Mouse (Mus musculus): ENCODE measurements around the gene Rgs10.

The Rgs10 gene

DNA sequence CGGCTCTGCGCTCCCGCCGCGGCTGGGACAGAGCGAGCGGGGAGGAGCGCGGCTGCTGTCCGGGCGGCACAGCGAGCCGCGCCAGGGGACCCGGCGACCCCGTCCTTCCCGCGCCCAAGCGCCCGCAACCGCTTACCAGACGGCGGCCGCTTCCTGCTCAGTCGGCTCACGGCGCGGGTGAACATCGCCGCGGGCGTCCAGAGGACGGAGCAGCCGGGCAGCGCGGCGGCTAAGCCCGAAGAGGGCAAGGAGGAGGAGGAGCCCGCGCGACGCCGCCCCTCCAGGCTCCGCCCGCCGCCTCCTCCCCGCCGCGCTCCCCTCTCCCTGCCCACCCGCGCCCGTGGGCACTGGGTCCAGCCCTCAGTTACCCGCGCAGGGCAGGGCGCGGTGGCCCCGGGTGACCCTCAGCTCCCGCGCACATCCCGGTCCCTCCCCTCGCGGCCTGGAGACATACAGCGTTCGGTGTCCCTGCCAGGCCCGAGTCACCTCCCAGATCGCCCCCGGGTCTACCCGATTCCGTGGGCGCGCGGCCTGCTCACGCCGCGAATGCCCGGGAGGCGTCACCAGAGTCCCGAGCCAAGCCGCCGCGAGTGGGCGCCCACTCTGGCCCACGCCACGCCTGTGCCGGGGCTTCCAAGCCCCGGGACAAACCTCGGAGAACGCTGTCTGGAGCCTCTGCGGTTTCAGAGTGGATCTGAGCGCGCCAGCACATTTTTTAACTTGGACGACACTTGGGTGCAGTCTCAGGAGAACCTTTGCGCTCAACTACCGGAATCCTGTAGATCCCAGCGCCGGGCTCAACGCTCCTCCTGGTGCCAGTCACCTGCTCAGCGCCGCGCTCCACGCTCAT lies at the start of gene Rgs10:
Gene Rgs10, minus strand, starts transcription at position 829 of the 850 bp plus-strand sequence.
- peak; percentile 57 for DNase-seq (ENCODE audit: low spot score)

DNA sequence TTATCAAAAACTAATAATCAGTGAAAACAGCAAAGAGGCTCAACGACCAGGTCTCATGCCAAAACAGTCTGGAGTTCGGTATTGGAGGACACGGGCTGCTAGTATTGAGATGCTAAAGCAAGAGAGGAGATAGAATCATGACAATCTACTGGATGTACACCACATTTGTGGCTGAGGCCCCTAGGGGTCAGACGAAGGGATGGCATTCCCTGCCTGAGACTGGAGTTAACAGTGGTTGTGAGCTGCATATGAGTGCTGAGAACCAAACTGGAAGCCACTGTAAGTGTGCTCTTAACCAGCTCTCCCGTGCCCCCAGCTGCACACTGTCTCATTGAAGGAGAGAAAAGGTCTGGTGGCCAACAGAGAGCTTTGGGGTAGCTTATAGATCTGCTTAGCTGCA lies 43.8 kb upstream of the Rgs10 start:
- no peak for DNase-seq (ENCODE audit: low spot score)

- peak; percentile 98 for DNase-seq (ENCODE audit: low spot score)
Observed at GRCm38 (mm10) chr7:128461285-128462215, 43.0 kb upstream of the Rgs10 start, which contains the start of gene Tial1. Gene Tial1, minus strand, starts transcription at chr7:128461717.

DNA sequence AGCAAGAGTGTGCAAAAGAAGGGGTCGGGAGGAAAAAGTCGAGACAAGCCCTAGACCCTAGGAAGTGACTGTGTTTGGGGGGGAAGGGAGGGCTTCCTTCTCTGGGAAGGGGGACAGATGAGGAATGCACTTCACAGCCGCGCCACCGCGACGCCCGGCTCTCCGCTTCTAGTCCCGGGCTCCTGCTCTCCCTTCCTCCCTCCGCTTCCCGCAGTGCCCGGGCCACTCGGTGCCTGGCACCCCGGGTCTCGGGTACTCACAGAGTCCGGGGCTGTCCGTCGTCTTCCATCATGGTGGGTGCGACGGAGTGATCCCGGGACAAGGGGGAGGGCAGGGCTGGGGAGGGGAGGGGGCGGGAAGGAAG lies 42.3 kb upstream of the Rgs10 start:
- DNase-seq (ENCODE audit: low spot score) = no peak

DNA sequence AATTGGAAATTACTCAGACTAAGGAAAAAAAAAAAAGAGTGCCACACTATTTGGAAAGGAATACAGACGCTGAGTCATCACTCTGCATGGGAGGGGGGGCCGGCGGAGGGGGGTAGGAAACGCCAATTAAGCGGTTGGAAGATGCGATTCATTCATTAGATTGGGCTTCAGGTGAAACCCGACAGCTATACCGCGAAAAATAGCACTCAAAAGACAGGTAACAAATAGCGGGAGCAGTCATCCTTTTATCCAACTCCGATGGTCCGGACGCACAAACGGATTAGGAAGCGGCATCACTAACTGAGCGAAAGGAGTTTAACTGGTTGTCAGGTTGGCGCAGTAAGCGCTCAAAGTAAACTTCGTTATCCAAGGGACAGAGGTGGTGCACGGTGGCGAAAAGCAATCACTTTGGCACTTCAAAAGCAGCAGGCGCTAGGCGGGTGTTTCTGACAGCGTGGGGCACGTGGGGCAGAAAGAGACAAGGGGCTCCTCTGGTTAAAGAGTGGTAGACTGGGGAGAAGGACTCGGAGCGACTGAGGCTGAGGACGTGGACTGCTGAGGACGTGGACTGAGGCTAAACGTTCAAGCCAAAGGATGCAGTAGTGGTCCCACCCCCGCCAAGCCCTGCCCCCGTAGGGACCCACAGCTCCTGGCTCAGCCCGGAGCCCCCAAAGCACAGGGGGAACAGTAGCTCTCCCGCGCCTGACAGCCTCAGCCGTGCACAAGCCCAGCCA lies 41.7 kb upstream of the Rgs10 start:
- peak; percentile 66 for DNase-seq (ENCODE audit: low spot score)

DNA sequence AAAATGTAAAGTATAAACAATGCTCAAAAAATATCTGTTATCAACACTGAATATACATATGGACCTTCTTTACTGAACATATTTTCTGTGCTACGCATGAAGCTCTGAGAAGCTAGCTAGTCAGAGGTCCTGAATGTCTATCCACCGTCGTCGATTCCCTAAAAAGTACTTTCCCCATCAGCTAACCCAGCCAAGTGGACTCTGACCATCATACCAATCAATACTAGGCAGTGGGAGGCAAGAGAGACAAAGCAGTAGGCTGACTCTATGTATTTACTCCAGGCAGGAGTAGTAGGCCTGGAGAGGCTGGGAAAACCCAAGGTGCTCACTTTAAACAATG lies 41.2 kb upstream of the Rgs10 start:
- DNase-seq (ENCODE audit: low spot score) = peak; percentile 21

GRCm38 (mm10) chr7:128458011-128458410 lies 39.5 kb upstream of the Rgs10 start:
- no peak for DNase-seq (ENCODE audit: low spot score)

GRCm38 (mm10) chr7:128452731-128453130 lies 34.2 kb upstream of the Rgs10 start:
- DNase-seq (ENCODE audit: low spot score) = no peak

DNA sequence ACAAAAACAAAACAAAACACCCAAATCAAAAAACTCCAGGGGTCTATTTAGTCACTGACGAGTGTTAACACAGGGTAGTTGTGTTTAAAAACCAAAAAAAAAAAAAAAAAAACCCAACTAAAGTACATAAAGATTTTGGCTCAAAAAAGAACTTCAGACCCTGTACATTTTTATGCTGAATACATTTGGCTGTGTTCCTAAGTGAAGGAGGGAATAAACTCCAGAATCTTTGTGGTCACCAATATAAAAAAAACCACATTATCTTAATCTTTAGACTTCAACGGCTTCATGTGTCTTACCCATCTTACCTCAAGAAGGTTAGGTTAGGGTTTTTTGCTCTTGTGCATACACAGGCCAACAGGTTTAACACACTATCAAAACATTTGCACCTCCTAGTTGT lies 22.0 kb upstream of the Rgs10 start:
- DNase-seq (ENCODE audit: low spot score) = no peak

DNA sequence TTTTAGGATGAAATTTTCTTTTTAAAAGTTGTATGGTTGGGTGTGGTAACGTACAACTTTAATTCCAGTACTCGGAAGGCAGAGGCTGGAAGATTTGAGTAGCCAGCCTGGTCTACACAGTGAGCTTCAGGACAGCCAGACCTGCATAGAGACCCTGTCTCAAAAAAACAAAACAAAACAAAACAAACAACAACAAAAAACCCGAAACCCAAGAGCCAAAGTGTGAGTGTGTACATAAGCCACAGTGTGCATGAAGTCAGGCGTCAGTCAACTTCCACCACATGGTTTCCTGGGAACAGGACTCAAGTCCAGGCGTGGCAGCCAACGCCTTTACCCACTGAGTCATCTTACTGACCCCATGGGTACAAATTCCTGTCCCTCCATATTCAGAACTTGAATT lies 20.7 kb upstream of the Rgs10 start:
- DNase-seq (ENCODE audit: low spot score) = no peak

- DNase-seq (ENCODE audit: low spot score) = no peak
Observed at GRCm38 (mm10) chr7:128438131-128438530, 19.6 kb upstream of the Rgs10 start.

GRCm38 (mm10) chr7:128433213-128433612 lies 14.7 kb upstream of the Rgs10 start:
- no peak for DNase-seq (ENCODE audit: low spot score)

- no peak for DNase-seq (ENCODE audit: low spot score)
Observed at GRCm38 (mm10) chr7:128432574-128432973, 14.0 kb upstream of the Rgs10 start.

GRCm38 (mm10) chr7:128422491-128422890 lies 3.9 kb upstream of the Rgs10 start:
- no peak for DNase-seq (ENCODE audit: low spot score)

GRCm38 (mm10) chr7:128421701-128422100 lies 3.1 kb upstream of the Rgs10 start:
- no peak for DNase-seq (ENCODE audit: low spot score)

DNA sequence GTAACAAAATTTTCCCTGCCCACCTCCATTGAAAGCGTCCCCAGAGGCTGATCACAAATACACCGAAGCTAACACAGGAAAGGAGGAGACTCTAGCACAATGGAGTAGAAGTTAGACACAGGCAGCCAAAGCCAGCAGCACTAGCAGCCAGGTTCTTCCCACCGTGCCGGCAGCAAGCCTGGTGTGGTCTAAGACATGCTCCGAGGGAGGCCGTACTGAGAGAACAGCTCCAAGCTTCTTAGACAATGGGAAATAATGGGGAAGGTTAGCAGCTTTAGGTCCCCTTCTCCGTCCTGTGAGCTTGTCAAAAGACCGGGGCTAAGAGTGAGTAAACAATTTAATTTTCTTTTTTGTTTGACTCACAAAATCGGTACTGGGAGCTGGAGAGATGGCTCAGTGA lies 1.1 kb upstream of the Rgs10 start:
- no peak for DNase-seq (ENCODE audit: low spot score)

DNA sequence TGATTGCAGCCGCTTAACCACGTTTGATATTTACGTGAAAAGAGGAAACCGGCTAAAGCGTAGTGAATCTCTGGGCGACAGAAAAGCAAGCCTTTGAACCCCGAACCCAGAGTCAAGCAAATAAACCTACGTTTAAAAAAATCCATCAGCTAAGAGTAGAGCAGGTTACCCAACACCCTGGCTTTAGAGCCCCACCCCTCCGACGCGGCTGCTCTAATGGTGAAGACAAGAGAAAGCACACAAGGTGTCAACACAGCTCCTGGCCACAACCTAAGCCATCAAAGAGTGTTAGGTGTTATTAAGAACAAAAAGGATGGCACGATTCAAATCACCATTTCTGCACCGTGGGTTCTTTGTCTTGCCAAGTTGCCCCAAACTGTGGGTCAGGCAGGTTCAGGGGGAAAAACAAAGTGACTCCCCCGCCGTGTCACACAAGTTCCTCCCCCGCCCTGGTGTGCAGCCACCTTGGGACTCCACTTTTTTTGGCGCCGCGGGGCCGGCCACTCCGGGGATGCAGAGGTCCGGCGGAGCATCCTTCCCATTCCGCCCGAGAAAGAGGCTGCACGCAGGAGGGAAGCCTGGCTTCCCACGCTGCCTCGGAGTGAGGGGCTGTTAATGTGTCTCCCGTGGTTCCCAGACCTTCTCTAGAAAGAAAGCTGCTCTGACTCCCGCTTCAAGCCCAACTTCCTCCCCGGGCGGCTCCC lies 1.2 kb downstream of the Rgs10 start:
- DNase-seq (ENCODE audit: low spot score) = peak; percentile 35

DNA sequence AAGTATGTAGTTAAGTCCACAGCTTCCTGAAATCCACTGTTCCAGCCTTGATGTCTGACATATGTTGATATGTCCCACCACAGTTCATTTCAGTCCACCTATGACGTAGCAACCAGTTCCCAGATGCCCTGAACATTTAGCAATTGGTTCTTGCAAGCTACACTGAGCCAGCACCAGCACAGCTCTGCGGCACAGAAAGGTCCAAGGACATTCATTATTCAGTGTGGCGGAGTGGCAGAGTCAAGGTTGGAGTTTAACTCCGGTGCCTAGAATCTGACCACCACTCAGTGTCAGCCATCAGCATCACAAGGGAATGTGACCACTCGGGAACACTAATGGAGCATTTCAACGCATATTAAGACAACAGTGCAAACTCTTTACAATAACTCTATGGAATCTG lies 1.9 kb downstream of the Rgs10 start:
- DNase-seq (ENCODE audit: low spot score) = no peak

- no peak for DNase-seq (ENCODE audit: low spot score)
Observed at GRCm38 (mm10) chr7:128414433-128414832, 4.1 kb downstream of the Rgs10 start.

GRCm38 (mm10) chr7:128412071-128412833 lies 6.3 kb downstream of the Rgs10 start:
- no peak for DNase-seq (ENCODE audit: low spot score)

Measured in yolk sac, embryonic 10.5 days (tissue).